Mouse (Mus musculus) liver, adult 2 months (tissue): ENCODE measurements around the gene Smg6.

Experiments
- CTCF ChIP-seq: fragments of 200-500 bp; IDR thresholded peaks from 2 replicates; pipeline ENCODE4 v1.5.1; 2011; ENCODE audit warnings: low read depth, low read length, control low read depth
- POLR2A ChIP-seq: fragments of 200-500 bp; IDR thresholded peaks from 2 replicates; pipeline ENCODE4 v1.6.1; 2011; ENCODE audit warnings: low read length, control low read depth; ENCODE audit not compliant: insufficient read depth; ENCODE audit errors: extremely low read depth

DNA sequence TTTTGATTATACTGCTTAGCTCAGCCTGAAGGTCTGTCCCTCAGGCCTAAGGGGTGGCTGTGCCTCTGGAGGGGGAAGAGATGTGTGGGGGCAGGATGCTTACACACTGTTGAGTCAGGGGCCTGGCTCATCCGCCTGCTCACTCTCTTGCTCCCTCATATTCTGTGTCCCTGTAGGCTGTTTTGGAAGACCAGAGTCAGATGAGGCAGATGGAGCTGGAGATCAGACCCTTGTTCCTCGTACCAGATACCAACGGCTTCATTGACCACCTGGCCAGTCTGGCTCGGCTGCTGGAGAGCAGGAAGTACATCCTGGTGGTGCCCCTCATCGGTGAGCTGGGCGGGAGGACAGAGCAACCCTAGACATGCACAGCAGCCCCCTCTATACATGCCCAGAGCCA lies 230.4 kb downstream of the Smg6 start:
- TF ChIP-seq CTCF (no peak), POLR2A (no peak)
